Mouse (Mus musculus) forebrain, embryonic 12.5 days (tissue): ENCODE measurements at regions not wholly inside any gene's neighbourhood (a gene's known extent, or its start where the extent isn't known, plus 50 kb on each side); places are given as distances from the start of the nearest gene placed in this dataset.

Experiments used
- ATAC-seq: fragments of 200-750 bp; cut with Nextera tagmentation; 2 replicates; pipeline ENCODE4 v1.8.0; 2017; ENCODE audit warnings: moderate TSS enrichment; ENCODE audit not compliant: low FRiP score
- H3K27ac ChIP-seq: fragments of 300-500 bp; sonication (generic); 2 replicates; pipeline ENCODE4 v1.5.1; 2016; ENCODE audit warnings: mild to moderate bottlenecking
- H3K27me3 ChIP-seq: fragments of 300-500 bp; sonication (generic); 2 replicates; pipeline ENCODE4 v1.6.1; 2016; ENCODE audit warnings: mild to moderate bottlenecking
- H3K36me3 ChIP-seq: fragments of 300-500 bp; sonication (generic); replicated peaks from 2 replicates; pipeline ENCODE4 v1.6.1; 2016; ENCODE audit warnings: mild to moderate bottlenecking
- H3K4me1 ChIP-seq: fragments of 300-500 bp; sonication (generic); 2 replicates; pipeline ENCODE4 v1.6.1; 2016
- H3K4me2 ChIP-seq: fragments of 300-500 bp; sonication (generic); 2 replicates; pipeline ENCODE4 v1.6.1; 2016; ENCODE audit warnings: mild to moderate bottlenecking, moderate library complexity
- H3K4me3 ChIP-seq: fragments of 300-500 bp; sonication (generic); replicated peaks from 2 replicates; pipeline ENCODE4 v1.5.1; 2016; ENCODE audit warnings: mild to moderate bottlenecking
- H3K9ac ChIP-seq: fragments of 300-500 bp; sonication (generic); 2 replicates; pipeline ENCODE4 v1.6.1; 2016; ENCODE audit warnings: mild to moderate bottlenecking
- H3K9me3 ChIP-seq: fragments of 300-500 bp; sonication (generic); 2 replicates; pipeline ENCODE4 v1.6.1; 2016
- WGBS: fragments of 180-500 bp; shearing (Covaris S2); methylation state at CpG from one replicate; pipeline ENCODE4 v1.1.7; 2016; 5-methylcytosine and 5-hydroxymethylcytosine counted together

- no peaks in the 10 kb centered on the region for H3K4me1 ChIP-seq
- 67% methylated on average over 4 of the region's 4 CpGs for WGBS
- H3K36me3 ChIP-seq: no peaks in the 10 kb centered on the region
- no peak overlapping the region for H3K4me3 ChIP-seq
- H3K4me2 ChIP-seq: no peak overlapping the region
- no peaks in the 10 kb centered on the region for H3K9me3 ChIP-seq
- no peak overlapping the region for H3K27ac ChIP-seq
- no peaks in the 10 kb centered on the region for H3K27me3 ChIP-seq
- H3K9ac ChIP-seq: no peak overlapping the region
- no peak for ATAC-seq
Measured at GRCm38 (mm10) chr7:136613496-136613895, 280.9 kb upstream of the Mgmt start.

DNA sequence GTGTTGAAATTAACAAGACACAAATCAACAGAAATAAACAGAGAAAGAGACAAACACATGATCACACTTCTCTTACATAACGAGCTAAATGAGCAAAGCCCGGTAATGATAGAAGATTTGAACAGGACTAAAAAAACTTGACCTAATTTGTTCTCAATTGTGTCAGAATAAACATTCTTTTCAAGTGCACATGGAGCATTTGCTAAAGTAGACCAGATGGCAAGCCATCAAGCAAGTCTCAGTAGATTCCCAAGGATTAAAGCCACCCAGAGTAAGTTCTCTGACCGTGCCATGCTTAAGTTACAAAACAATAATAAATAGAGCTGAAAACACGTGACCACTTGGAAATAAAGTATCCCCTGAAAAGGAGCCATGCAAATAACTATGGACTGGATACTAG, 269.9 kb upstream of the Mgmt start:
- Histone ChIP-seq H3K4me3 (no peak overlapping the region), H3K36me3 (no peaks in the 10 kb centered on the region), H3K4me2 (no peak overlapping the region), H3K4me1 (no peaks in the 10 kb centered on the region), H3K9ac (no peak overlapping the region), H3K27me3 (peaks cover 7% of the 10 kb centered on the region; the same call in 1 of the 2 replicates), H3K9me3 (no peaks in the 10 kb centered on the region), H3K27ac (no peak overlapping the region)
- WGBS: 21% methylated on average over 4 of the region's 4 CpGs
- ATAC-seq: no peak

GRCm38 (mm10) chr7:136631089-136631488, 263.3 kb upstream of the Mgmt start:
- ATAC-seq: no peak
- no peaks in the 10 kb centered on the region for H3K4me1 ChIP-seq
- H3K4me2 ChIP-seq: no peak overlapping the region
- peaks cover 24% of the 10 kb centered on the region for H3K27me3 ChIP-seq
- H3K4me3 ChIP-seq: no peak overlapping the region
- WGBS: 68% methylated on average over 3 of the region's 3 CpGs
- no peak overlapping the region for H3K27ac ChIP-seq
- H3K9me3 ChIP-seq: no peaks in the 10 kb centered on the region
- no peaks in the 10 kb centered on the region for H3K36me3 ChIP-seq
- H3K9ac ChIP-seq: no peak overlapping the region

- Histone ChIP-seq H3K27ac (no peak overlapping the region), H3K36me3 (no peaks in the 10 kb centered on the region), H3K9ac (no peak overlapping the region), H3K4me2 (no peak overlapping the region), H3K4me1 (no peaks in the 10 kb centered on the region), H3K4me3 (no peak overlapping the region), H3K9me3 (no peaks in the 10 kb centered on the region), H3K27me3 (0 out of 2 replicates have a peak, but pooled peaks cover 12% of the 10 kb centered on the region)
- WGBS: 39% methylated on average over 5 of the region's 5 CpGs
- ATAC-seq: no peak
Measured at GRCm38 (mm10) chr7:136640160-136640559, 254.3 kb upstream of the Mgmt start.

DNA sequence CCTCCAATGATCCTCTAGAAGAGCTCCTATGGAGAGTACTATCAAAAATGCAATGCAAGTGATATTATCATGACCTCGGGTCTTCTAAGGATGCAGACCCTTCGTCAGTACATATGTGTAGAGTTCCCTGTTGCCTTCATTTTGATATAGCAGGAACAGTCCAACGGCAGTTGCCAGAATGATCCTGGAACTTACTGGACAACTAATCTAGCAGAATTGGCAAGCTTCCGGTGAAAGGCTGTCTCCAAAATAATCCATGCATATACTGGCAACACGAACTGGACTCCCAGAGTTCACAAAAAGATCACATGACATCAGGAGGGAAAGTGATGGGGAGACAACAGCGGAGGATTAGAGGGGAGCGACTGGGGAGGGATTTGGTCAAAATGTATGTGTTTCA, 253.6 kb upstream of the Mgmt start:
- 0 out of 2 replicates have a peak, but pooled peaks cover 7% of the 10 kb centered on the region for H3K27me3 ChIP-seq
- no peaks in the 10 kb centered on the region for H3K36me3 ChIP-seq
- no peak for ATAC-seq
- no peak overlapping the region for H3K27ac ChIP-seq
- 91% methylated on average over 7 of the region's 7 CpGs for WGBS
- H3K9ac ChIP-seq: no peak overlapping the region
- no peaks in the 10 kb centered on the region for H3K9me3 ChIP-seq
- no peak overlapping the region for H3K4me2 ChIP-seq
- no peaks in the 10 kb centered on the region for H3K4me1 ChIP-seq
- no peak overlapping the region for H3K4me3 ChIP-seq

DNA sequence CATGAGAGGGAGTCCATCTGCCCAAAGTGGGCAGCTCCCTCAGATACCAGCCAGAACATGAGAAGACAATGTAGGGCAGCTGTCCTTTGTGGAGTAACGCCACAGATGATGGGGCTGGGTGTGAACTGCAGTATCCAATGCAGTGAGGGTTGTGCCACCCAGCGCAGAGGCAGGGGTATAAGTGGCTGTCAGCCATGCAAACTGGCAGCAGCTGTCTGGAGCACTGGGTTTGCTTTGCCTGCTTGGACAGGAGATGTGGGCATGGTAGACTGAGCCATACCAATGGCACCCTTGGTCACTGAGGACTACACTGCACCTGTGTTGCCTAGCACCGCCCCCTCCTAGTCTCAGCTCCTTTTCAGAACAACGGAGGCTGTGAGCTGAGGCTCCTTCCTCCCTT, 244.6 kb upstream of the Mgmt start:
- Histone ChIP-seq H3K27me3 (peaks cover 22% of the 10 kb centered on the region), H3K9me3 (no peaks in the 10 kb centered on the region), H3K4me2 (no peak overlapping the region), H3K4me3 (no peak overlapping the region), H3K4me1 (no peaks in the 10 kb centered on the region), H3K27ac (no peak overlapping the region), H3K36me3 (no peaks in the 10 kb centered on the region), H3K9ac (no peak overlapping the region)
- ATAC-seq: no peak
- 89% methylated on average over 4 of the region's 4 CpGs for WGBS

DNA sequence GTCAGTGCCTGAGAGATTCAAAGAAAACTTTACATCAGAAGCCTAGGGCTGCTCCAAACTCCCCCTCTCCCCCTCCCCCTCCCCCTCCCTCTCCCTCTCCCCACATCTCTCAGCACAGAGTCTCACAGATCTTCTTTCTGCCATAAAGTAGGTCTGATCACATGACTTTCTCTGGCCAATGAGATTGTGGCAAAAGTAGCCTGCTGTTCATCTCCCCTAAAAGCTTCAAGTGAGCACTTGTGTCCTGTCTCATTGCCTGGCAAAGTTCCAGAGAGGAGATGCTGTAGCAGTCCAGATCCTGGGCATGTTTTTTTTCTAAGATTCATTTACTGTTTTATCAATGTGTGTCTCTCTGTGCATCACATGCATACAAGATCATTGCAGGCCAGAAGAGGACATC, 234.5 kb upstream of the Mgmt start:
- Histone ChIP-seq H3K4me3 (no peak overlapping the region), H3K36me3 (no peaks in the 10 kb centered on the region), H3K9me3 (no peaks in the 10 kb centered on the region), H3K4me2 (no peak overlapping the region), H3K9ac (no peak overlapping the region), H3K27ac (no peak overlapping the region), H3K4me1 (no peaks in the 10 kb centered on the region), H3K27me3 (peaks cover 48% of the 10 kb centered on the region)
- no peak for ATAC-seq

- Histone ChIP-seq H3K4me1 (no peaks in the 10 kb centered on the region), H3K9ac (no peak overlapping the region), H3K4me2 (no peak overlapping the region), H3K9me3 (no peaks in the 10 kb centered on the region), H3K36me3 (no peaks in the 10 kb centered on the region), H3K27me3 (peaks cover 47% of the 10 kb centered on the region), H3K4me3 (no peak overlapping the region), H3K27ac (no peak overlapping the region)
- 53% methylated on average over 2 of the region's 2 CpGs for WGBS
- ATAC-seq: no peak
Measured at GRCm38 (mm10) chr7:136660401-136660800, 234.0 kb upstream of the Mgmt start.

GRCm38 (mm10) chr7:136664424-136665082, 229.9 kb upstream of the Mgmt start:
- Histone ChIP-seq H3K9me3 (no peaks in the 10 kb centered on the region), H3K4me3 (no peak overlapping the region), H3K9ac (no peak overlapping the region), H3K27me3 (peaks cover 88% of the 10 kb centered on the region), H3K4me1 (peaks cover 5% of the 10 kb centered on the region), H3K36me3 (no peaks in the 10 kb centered on the region), H3K27ac (no peak overlapping the region), H3K4me2 (no peak overlapping the region)
- 78% methylated on average over 10 of the region's 10 CpGs for WGBS
- ATAC-seq: no peak

GRCm38 (mm10) chr7:136665901-136666300, 228.5 kb upstream of the Mgmt start:
- Histone ChIP-seq H3K36me3 (no peaks in the 10 kb centered on the region), H3K4me2 (no peak overlapping the region), H3K27ac (no peak overlapping the region), H3K4me3 (no peak overlapping the region), H3K9me3 (no peaks in the 10 kb centered on the region), H3K9ac (no peak overlapping the region), H3K27me3 (peaks cover 90% of the 10 kb centered on the region), H3K4me1 (peaks cover 5% of the 10 kb centered on the region)
- 87% methylated on average over 2 of the region's 2 CpGs for WGBS
- ATAC-seq: no peak

DNA sequence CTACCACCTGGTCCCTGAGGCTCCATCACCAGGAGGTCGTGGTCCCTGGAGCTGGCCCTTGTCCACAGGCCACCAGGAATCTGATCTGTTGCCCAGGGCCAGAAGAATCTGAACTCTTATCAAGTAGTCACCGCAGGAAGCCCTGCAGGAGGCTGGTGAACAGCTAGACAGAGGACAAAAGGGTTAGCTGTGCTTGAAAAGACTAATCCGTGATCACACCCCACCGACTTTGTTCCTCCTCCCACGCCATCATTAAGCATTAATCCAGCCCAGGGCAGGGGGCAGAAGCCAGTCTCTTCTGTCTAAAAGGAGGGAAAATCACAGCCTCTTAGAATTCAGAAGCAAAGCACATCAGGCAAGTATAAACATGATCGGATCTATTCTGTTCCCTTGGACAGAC, 227.7 kb upstream of the Mgmt start:
- Histone ChIP-seq H3K4me2 (no peak overlapping the region), H3K9ac (no peak overlapping the region), H3K36me3 (no peaks in the 10 kb centered on the region), H3K9me3 (no peaks in the 10 kb centered on the region), H3K27ac (no peak overlapping the region), H3K27me3 (peaks cover 91% of the 10 kb centered on the region), H3K4me3 (no peak overlapping the region), H3K4me1 (peaks cover 5% of the 10 kb centered on the region)
- ATAC-seq: no peak
- WGBS: 3% methylated on average over 6 of the region's 6 CpGs

DNA sequence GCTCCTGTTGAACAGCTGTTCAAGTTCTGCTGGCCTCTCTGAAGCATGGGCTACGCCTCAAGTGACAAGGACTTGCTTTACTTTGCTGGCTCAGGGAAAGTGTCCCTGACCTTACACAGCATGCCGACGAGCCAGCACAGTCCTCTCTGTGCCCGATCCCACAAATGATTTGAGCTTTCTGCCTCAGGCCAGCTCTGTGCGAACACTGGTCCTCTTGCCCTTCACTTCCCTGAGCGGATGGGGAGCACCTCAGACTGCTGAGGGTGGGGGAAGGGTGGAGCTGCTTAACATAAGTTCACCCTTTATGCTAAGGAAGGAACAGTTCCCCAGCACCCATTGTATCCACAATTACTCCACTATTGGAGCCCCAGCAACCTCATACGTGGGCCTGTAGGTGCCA, 223.7 kb upstream of the Mgmt start:
- H3K27ac ChIP-seq: no peak overlapping the region
- no peak for ATAC-seq
- WGBS: 66% methylated on average over 7 of the region's 7 CpGs
- H3K27me3 ChIP-seq: peaks cover 91% of the 10 kb centered on the region
- H3K9me3 ChIP-seq: no peaks in the 10 kb centered on the region
- H3K36me3 ChIP-seq: no peaks in the 10 kb centered on the region
- H3K4me1 ChIP-seq: peaks cover 10% of the 10 kb centered on the region
- no peak overlapping the region for H3K4me3 ChIP-seq
- H3K9ac ChIP-seq: no peak overlapping the region
- no peak overlapping the region for H3K4me2 ChIP-seq

GRCm38 (mm10) chr7:136674159-136674558, 220.3 kb upstream of the Mgmt start:
- Histone ChIP-seq H3K9me3 (no peaks in the 10 kb centered on the region), H3K4me2 (no peak overlapping the region), H3K9ac (no peak overlapping the region), H3K27me3 (peaks cover 73% of the 10 kb centered on the region), H3K27ac (no peak overlapping the region), H3K4me3 (no peak overlapping the region), H3K4me1 (peaks cover 12% of the 10 kb centered on the region), H3K36me3 (no peaks in the 10 kb centered on the region)
- 33% methylated on average over 5 of the region's 5 CpGs for WGBS
- no peak for ATAC-seq
